Mouse (Mus musculus): ENCODE measurements around the gene Slc7a1.
"Not testable (repeated sequence)": the region's sequence is repeated elsewhere in the genome, so short reads cannot be mapped to it uniquely, and the experiment has no call there.

The Slc7a1 gene

GRCm38 (mm10) chr5:148326295-148326694 is 73.4 kb downstream of the Slc7a1 start:
- DNase-seq (ENCODE audit: low read depth): not testable (repeated sequence)

DNA sequence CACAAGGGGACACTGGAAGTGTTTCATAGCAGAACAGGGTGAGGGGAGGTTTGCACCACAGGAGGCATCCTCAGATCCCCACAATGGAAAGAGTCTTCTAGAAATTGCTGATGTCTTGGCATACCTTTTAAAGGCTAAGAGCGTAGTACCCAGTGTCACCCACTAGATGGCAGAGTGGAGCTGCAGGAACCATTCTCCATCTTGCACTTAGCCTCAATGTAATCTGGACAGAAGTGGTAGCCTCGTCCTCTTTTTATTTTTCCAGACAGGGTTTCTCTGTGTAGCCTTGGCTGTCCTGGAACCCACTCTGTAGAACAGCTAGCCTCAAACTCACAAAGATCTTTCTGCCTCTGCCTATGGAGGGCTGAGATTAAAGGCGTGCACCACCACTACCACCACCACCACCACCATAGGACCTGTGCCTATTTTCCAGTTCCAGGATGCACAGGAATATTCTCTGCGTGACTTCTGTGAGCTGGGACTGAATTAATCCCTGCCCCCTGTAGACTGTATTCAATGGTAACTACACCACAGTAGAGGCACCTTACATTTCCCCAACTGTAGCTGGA is 74.3 kb downstream of the Slc7a1 start:
- peak; percentile 79 for DNase-seq (ENCODE audit: low read depth)

DNA sequence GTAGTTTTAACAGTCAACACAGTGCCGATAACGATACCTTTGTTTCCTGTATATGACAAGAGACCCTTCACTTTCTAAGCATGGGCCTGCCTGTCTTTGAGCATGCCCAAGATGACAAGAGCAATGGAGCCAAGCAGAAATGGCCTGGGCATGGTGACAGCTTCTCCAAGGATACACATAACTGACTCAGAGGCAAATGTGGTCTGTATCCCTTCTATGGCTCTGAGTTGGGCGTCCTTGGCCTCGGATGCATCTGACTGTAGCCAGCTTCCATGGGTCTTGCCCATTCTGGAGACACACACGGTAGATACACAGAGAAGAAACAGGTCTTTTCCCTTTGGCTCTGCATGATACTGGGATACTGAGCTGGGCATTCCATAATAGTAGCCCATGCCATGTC is 84.8 kb downstream of the Slc7a1 start:
- no peak for DNase-seq (ENCODE audit: low read depth)

- no peak for DNase-seq (ENCODE audit: low read depth)
Measured at GRCm38 (mm10) chr5:148312443-148312842, 87.3 kb downstream of the Slc7a1 start.

GRCm38 (mm10) chr5:148310790-148311189 is 88.9 kb downstream of the Slc7a1 start:
- DNase-seq (ENCODE audit: low read depth): peak; percentile 58

- no peak for DNase-seq (ENCODE audit: low read depth)
Measured at GRCm38 (mm10) chr5:148304112-148304511, 95.6 kb downstream of the Slc7a1 start.

GRCm38 (mm10) chr5:148302968-148303367 is 96.7 kb downstream of the Slc7a1 start:
- DNase-seq (ENCODE audit: low read depth): no peak

GRCm38 (mm10) chr5:148293346-148293745 is 106.4 kb downstream of the Slc7a1 start:
- DNase-seq (ENCODE audit: low read depth): peak; percentile 40

- no peak for DNase-seq (ENCODE audit: low read depth)
Measured at GRCm38 (mm10) chr5:148292862-148293261, 106.8 kb downstream of the Slc7a1 start.

DNA sequence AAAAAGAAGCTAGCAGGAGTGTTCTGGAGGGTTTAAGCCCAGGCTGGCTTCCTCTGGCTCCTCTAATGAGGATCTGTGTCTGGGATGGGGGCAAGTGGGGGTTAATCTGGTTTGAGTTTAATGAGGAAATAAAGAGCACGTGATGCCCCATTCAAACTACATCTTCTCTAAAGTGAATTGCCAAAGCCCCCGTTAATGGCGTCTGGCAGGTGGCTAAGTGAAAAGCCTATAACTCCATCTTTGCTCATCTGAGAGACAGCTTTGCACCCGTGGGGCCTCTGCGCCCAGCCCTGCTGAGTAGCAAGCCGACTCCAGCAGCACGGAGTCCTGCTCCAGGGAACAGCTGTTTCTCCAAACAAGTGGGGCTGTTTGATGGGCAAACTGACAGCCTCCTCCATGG is 109.8 kb downstream of the Slc7a1 start:
- no peak for DNase-seq (ENCODE audit: low read depth)

DNA sequence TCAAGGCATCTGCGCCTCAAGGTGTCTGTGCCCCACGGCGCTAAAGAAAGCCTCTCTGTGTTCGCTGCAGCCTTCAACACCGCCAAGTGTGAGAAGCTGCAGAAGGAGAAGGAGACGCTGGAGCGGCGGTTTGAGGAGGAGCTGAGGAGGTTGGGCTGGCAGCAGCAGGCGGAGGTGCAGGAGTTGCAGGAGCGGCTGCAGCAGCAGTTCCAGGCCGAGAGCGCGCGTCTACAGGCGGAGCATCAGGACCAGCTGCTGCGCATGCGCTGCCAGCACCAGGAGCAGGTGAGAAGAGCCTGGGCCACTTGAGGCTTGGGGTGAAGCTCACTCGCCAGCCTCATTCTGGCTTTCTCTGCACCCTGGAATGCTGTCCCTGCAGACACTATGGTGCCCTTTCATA is 110.9 kb downstream of the Slc7a1 start:
- DNase-seq (ENCODE audit: low read depth): no peak

DNA sequence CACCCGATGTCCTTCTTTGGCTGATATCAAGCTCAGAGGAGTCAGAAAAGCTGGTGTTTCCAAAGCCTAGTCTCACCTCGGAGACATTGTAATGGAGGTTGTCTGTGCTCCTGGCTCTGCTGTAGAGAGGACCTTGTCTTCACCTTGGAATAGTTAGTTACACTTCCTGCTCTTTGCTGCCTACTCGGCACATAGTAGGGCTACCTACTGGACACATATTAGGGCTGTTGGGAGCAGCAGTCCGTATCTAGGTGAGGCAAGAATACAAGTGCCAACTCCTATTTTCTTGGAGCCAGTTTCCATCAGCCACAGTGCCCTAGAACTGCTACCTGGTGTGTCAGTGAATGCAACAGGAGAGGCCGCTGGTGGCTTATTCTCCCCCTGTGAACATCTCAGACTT is 112.2 kb downstream of the Slc7a1 start:
- DNase-seq (ENCODE audit: low read depth): no peak

GRCm38 (mm10) chr5:148283584-148283983 is 116.1 kb downstream of the Slc7a1 start:
- no peak for DNase-seq (ENCODE audit: low read depth)

- DNase-seq (ENCODE audit: low read depth): no peak
Measured at GRCm38 (mm10) chr5:148283177-148283576, 116.5 kb downstream of the Slc7a1 start.

DNA sequence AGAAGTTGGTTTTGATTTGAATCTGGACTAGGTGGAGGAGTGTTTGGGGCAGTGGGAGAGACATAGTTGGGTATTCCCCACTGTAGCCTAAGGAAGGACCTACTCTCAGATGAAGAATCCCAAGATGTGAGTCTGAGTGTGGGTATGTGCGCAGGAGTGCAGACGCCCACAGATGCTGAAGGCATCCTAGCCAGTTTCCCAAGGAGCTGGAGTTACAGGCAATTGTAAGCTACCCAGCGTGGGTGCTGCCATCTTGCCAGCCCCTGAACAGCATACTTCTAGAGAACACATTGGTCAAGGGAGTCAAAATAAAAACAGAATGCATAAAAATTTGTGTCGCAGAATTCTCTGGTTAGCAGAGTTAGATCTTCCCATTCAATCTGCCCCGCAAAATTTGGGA is 117.1 kb downstream of the Slc7a1 start:
- DNase-seq (ENCODE audit: low read depth): no peak

- DNase-seq (ENCODE audit: low read depth): no peak
Measured at GRCm38 (mm10) chr5:148282093-148282492, 117.6 kb downstream of the Slc7a1 start.

DNA sequence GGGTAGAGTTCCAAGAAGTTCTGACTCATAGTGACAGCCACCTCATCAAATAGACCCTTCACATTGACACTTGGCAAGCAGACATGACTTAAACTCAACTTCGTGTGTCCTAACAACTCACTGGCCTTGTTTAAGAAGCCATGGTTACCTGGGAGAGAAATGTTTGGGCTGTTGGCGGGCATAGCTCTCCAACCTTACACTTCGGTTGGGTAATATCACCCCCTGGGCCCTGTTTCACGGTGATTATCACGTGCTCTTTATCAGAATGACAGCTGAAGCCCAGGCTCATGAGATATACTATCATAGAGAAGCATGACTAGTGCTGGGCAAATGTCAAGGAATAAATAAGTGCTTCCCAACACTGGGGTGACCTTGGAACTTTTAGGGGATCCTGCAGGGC is 119.4 kb downstream of the Slc7a1 start:
- no peak for DNase-seq (ENCODE audit: low read depth)

DNA sequence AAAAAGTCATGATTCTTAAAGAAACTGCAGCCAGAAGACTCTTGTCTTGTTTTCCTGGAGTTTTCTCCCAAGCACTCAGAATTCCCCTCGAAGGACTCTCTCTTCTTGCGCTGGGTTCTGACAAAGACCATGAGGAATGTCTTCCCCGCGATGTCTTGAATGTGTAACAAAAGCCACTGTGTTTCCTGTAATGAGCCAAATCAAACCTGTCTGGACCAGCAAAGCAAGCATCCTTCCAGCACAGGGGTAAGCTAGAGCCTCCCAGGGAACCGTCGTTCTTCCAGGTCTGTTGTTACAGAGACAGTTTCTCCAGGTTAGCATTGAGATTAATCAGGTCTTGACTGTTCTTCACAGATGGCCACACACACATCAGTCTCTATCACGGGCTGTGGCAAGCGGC is 121.5 kb downstream of the Slc7a1 start:
- peak; percentile 24 for DNase-seq (ENCODE audit: low read depth)

All from NIH3T3 (cell line).